Mouse (Mus musculus): ENCODE data around the gene Arhgef18. TPM values are rescaled to one million over a fixed set of nuclear protein-coding genes. Genes with fewer than 3 reads are reported as not detected.

Gene Arhgef18
- polyA plus RNA-seq, 1 experiment from 2014 or later, result 7.8 TPM

DNA sequence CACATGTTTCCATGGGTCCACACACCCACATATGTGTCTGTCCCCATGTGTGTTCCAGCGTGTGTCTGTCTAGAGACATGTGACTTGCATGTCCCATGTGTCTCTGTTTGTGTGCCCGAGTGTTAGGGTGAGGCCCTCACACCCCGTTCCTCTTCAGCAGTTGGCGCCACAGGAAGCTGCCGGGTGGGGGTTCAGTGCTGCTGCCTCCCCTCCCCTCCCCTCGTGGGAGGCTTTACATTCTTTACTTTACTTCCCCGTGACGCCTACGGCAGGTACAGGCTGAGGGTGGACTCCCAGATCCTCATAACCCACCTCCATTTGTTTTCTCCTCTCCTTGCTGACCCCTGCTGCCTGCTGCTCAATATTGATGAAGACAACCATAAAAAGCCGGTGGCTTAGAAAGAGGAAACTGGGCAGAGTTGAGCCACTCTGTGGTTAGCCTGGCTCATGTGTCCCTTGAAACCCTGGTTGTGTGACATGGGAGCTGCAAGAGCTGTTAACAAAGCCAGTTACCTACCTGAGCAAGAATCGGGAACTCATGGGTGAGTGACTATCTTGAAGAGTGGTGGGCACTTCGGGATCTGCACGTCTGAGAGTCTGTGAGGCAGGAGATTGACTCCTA lies 39.5 kb upstream of the Arhgef18 start, which contains the start of gene A430078G23Rik:
Gene A430078G23Rik, plus strand, starts transcription at position 227 of the 622 bp plus-strand sequence.
- Histone ChIP-seq H3K27me3 (ENCODE audit: insufficient read depth, low read length) (no peaks in the 10 kb centered on the region), H3K4me2 (peak within 1 kb of the TSS; percentile 23), H3K27ac (ENCODE audit: low read depth) (peak within 1 kb of the TSS; percentile 73), H3K9ac (no peak within 1 kb of the TSS), H3K4me3 (ENCODE audit: low read depth, low read length) (no peak within 1 kb of the TSS), H3K36me3 (ENCODE audit: insufficient read depth) (no peaks in the 10 kb centered on the region), H3K4me1 (ENCODE audit: insufficient read depth) (no peaks in the 10 kb centered on the region), H3K9me3 (ENCODE audit: low read depth, low read length) (no peaks in the 10 kb centered on the region)
- WGBS, result 37% methylated on average over 13 of the region's 13 CpGs
- TF ChIP-seq CTCF (IDR thresholded peaks at IDR 0.05; ENCODE audit: low read depth), result no peak
- peak; percentile 33; the same call in 1 of the 2 replicates for ATAC-seq (ENCODE audit: insufficient read depth)
- no peak for DNase-seq

DNA sequence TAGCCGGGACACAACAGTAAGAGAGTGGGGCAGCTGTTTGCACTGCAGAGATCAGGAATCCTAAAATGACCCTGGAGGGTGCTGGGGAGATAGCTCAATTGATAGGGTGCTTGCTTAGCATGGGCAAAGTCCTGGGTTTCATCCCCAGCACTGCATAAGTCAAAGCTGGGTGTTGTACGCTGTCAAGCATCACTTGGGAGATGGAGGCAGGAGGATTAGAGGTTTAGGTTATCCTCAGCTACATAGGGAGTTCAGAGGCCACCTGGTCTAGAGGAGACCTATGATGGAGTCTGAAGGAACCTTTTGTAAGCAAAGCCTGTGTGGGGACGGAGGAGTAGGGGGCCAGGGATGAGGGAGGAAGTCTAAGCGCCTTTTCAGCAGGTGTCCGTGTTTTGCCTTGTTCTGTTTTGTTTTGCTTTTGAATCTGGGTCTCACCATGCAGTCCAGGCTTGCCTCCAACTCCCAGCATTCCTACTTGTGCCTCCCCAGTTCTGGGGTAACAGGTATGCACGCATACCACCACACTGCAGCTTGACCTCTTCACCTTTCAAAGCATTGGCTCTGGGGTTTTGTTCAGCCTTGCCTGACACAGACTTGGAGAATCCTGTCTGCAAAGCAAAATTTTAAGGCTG lies 38.9 kb upstream of the Arhgef18 start:
- H3K4me3 ChIP-seq (ENCODE audit: low read depth, low read length), result no peak overlapping the region
- ATAC-seq (ENCODE audit: insufficient read depth) (no peak), DNase-seq (no peak)
- no peaks in the 10 kb centered on the region for H3K4me1 ChIP-seq (ENCODE audit: insufficient read depth)
- 54% methylated on average over 6 of the region's 6 CpGs for WGBS
- no peaks in the 10 kb centered on the region for H3K9me3 ChIP-seq (ENCODE audit: low read depth, low read length)
- H3K9ac ChIP-seq, result no peak overlapping the region
- H3K36me3 ChIP-seq (ENCODE audit: insufficient read depth), result no peaks in the 10 kb centered on the region
- no peak for TF ChIP-seq CTCF (IDR thresholded peaks at IDR 0.05; ENCODE audit: low read depth)
- no peak overlapping the region for H3K27ac ChIP-seq (ENCODE audit: low read depth)
- no peaks in the 10 kb centered on the region for H3K27me3 ChIP-seq (ENCODE audit: insufficient read depth, low read length)
- H3K4me2 ChIP-seq, result no peak overlapping the region; the same call in 1 of the 2 replicates

DNA sequence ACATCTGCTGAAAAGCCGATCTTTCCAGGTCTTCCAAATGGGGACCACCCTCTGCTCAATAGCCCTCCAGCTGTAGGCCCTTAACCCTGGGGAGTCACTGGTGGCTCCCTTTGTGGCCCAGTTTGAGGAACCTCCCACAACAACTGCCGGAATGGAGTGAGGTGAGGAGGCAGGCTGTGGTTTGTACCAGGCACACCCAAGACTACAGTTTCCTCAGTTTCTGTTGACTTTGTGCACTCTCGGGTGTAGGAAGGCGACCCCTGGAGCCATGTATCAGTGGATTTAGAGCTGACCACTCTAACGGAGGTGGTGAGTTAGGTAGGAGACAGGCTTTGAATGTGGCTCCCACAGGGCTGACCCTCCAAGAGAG lies 38.4 kb upstream of the Arhgef18 start:
- no peaks in the 10 kb centered on the region for H3K4me1 ChIP-seq (ENCODE audit: insufficient read depth)
- DNase-seq (no peak), ATAC-seq (ENCODE audit: insufficient read depth) (no peak)
- no peak overlapping the region for H3K4me3 ChIP-seq (ENCODE audit: low read depth, low read length)
- TF ChIP-seq CTCF (IDR thresholded peaks at IDR 0.05; ENCODE audit: low read depth), result no peak
- H3K27me3 ChIP-seq (ENCODE audit: insufficient read depth, low read length), result no peaks in the 10 kb centered on the region
- no peaks in the 10 kb centered on the region for H3K36me3 ChIP-seq (ENCODE audit: insufficient read depth)
- no peak overlapping the region for H3K9ac ChIP-seq
- H3K9me3 ChIP-seq (ENCODE audit: low read depth, low read length), result no peaks in the 10 kb centered on the region
- no peak overlapping the region for H3K4me2 ChIP-seq
- no peak overlapping the region for H3K27ac ChIP-seq (ENCODE audit: low read depth)
- WGBS, result 56% methylated on average over 5 of the region's 5 CpGs

GRCm38 (mm10) chr8:3355586-3355985 lies 37.2 kb upstream of the Arhgef18 start:
- Histone ChIP-seq H3K27me3 (ENCODE audit: insufficient read depth, low read length) (no peaks in the 10 kb centered on the region), H3K4me3 (ENCODE audit: low read depth, low read length) (no peak overlapping the region), H3K27ac (ENCODE audit: low read depth) (no peak overlapping the region), H3K9me3 (ENCODE audit: low read depth, low read length) (no peaks in the 10 kb centered on the region), H3K36me3 (ENCODE audit: insufficient read depth) (no peaks in the 10 kb centered on the region), H3K4me2 (no peak overlapping the region), H3K9ac (no peak overlapping the region), H3K4me1 (ENCODE audit: insufficient read depth) (no peaks in the 10 kb centered on the region)
- no peak for DNase-seq
- WGBS, result 75% methylated on average over 6 of the region's 6 CpGs
- TF ChIP-seq CTCF (IDR thresholded peaks at IDR 0.05; ENCODE audit: low read depth), result 0 out of 2 replicates have a peak, but pooled peaks have one; percentile 4
- no peak for ATAC-seq (ENCODE audit: insufficient read depth)

DNA sequence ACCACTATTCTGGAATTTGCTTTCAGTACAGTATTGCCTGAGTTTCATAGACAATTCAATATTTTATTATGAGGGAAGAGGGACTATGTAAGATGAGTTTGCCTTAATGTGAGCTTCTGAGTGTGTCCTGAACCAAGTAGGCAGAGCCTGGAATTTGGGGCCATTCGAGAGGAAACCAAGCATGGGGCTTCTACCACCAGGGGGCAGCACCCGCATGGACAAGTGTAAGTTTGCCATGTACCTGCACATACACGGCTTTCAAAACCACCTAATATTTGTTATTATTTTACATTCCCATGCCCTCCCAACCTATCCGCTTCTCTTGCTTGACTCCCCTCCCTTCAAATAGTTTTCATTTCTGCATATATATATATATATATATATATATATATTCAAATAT lies 34.7 kb upstream of the Arhgef18 start:
- 4% methylated on average over 4 of the region's 4 CpGs for WGBS
- DNase-seq (peak; percentile 86), ATAC-seq (ENCODE audit: insufficient read depth) (no peak)
- no peak overlapping the region for H3K4me3 ChIP-seq (ENCODE audit: low read depth, low read length)
- no peak overlapping the region for H3K9ac ChIP-seq
- no peaks in the 10 kb centered on the region for H3K36me3 ChIP-seq (ENCODE audit: insufficient read depth)
- TF ChIP-seq CTCF (IDR thresholded peaks at IDR 0.05; ENCODE audit: low read depth), result peak; percentile 87
- H3K27me3 ChIP-seq (ENCODE audit: insufficient read depth, low read length), result no peaks in the 10 kb centered on the region
- H3K27ac ChIP-seq (ENCODE audit: low read depth), result no peak overlapping the region
- no peak overlapping the region for H3K4me2 ChIP-seq
- no peaks in the 10 kb centered on the region for H3K4me1 ChIP-seq (ENCODE audit: insufficient read depth)
- no peaks in the 10 kb centered on the region for H3K9me3 ChIP-seq (ENCODE audit: low read depth, low read length)

DNA sequence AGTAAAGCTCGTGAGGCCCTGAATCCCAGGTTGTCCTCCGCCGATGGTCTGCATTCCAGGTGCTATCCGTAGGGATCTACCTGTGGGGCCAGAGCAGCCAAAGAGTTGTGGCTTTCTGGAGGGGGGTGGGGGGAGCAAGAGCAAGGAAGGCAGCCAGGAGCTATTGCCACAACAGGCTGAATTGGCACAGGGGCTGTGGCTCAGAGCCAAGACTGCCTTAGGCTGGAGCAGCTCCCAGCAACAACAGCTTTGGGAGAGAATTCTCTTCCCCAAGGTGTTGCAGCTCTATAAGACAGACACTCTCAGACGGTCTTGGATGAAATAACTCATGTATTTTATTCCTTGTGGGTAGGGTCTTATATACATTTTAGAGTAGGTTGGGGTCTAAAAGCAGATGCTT lies 25.7 kb upstream of the Arhgef18 start:
- Histone ChIP-seq H3K9ac (no peak overlapping the region), H3K9me3 (ENCODE audit: low read depth, low read length) (no peaks in the 10 kb centered on the region), H3K4me3 (ENCODE audit: low read depth, low read length) (no peak overlapping the region), H3K4me1 (ENCODE audit: insufficient read depth) (no peaks in the 10 kb centered on the region), H3K27ac (ENCODE audit: low read depth) (no peak overlapping the region), H3K36me3 (ENCODE audit: insufficient read depth) (no peaks in the 10 kb centered on the region), H3K27me3 (ENCODE audit: insufficient read depth, low read length) (no peaks in the 10 kb centered on the region), H3K4me2 (no peak overlapping the region)
- TF ChIP-seq CTCF (IDR thresholded peaks at IDR 0.05; ENCODE audit: low read depth), result no peak
- DNase-seq (no peak), ATAC-seq (ENCODE audit: insufficient read depth) (no peak)
- WGBS, result 78% methylated on average over 5 of the region's 5 CpGs

DNA sequence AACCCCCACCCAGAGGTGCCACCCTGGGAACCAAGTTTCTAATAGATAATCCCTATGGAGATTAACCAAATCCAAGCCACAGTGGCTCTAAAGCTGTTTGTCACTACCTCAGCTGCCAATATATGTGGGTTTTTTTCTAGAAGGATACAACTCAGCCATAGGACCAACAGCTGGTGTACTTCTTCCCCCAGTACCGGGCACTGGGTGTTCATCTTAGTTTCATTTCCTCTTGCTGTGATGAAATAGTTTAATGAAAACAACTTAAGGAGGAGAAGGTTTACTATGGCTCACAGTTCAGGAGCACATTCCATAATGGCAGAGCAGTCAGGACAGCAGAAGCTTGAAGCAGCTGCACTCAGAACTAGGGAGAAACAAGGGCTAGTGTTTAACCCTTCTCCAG lies 24.7 kb upstream of the Arhgef18 start:
- 57% methylated on average over 1 of the region's 1 CpGs for WGBS
- no peaks in the 10 kb centered on the region for H3K4me1 ChIP-seq (ENCODE audit: insufficient read depth)

More for the DNA sequence above, 24.7 kb upstream of the Arhgef18 start:
- Histone ChIP-seq H3K27ac (ENCODE audit: low read depth) (no peak overlapping the region), H3K4me3 (ENCODE audit: low read depth, low read length) (no peak overlapping the region), H3K9me3 (ENCODE audit: low read depth, low read length) (no peaks in the 10 kb centered on the region), H3K4me2 (no peak overlapping the region), H3K27me3 (ENCODE audit: insufficient read depth, low read length) (no peaks in the 10 kb centered on the region), H3K9ac (no peak overlapping the region), H3K36me3 (ENCODE audit: insufficient read depth) (no peaks in the 10 kb centered on the region)
- no peak for DNase-seq
- TF ChIP-seq CTCF (IDR thresholded peaks at IDR 0.05; ENCODE audit: low read depth), result no peak
- ATAC-seq (ENCODE audit: insufficient read depth), result no peak

Measured in lung, embryonic 14.5 days (tissue).